Mouse (Mus musculus) kidney, embryonic 15.5 days (tissue): ENCODE measurements around the gene Myoz1. TPM values are rescaled to one million over a fixed set of nuclear protein-coding genes. Genes with fewer than 3 reads are reported as not detected.

Experiments
- ATAC-seq: fragments of 200-750 bp; cut with Nextera tagmentation; replicated peaks from 2 replicates; pipeline ENCODE4 v1.8.0; 2017; ENCODE audit warnings: moderate TSS enrichment; ENCODE audit not compliant: low FRiP score
- H3K27ac ChIP-seq: fragments of 300-500 bp; sonication (generic); 2 replicates; pipeline ENCODE4 v1.5.1; 2015; ENCODE audit warnings: mild to moderate bottlenecking, inconsistent platforms
- H3K27me3 ChIP-seq: fragments of 300-500 bp; sonication (generic); 2 replicates; pipeline ENCODE4 v1.6.1; 2015; ENCODE audit warnings: inconsistent platforms
- H3K36me3 ChIP-seq: fragments of 300-500 bp; sonication (generic); 2 replicates; pipeline ENCODE4 v1.6.1; 2015; ENCODE audit warnings: inconsistent platforms
- H3K4me1 ChIP-seq: fragments of 300-500 bp; sonication (generic); 2 replicates; pipeline ENCODE4 v1.6.1; 2015; ENCODE audit warnings: inconsistent platforms
- H3K4me2 ChIP-seq: fragments of 300-500 bp; sonication (generic); 2 replicates; pipeline ENCODE4 v1.6.1; 2015; ENCODE audit warnings: moderate library complexity, mild to moderate bottlenecking, inconsistent platforms
- H3K4me3 ChIP-seq: fragments of 300-500 bp; sonication (generic); replicated peaks from 2 replicates; pipeline ENCODE4 v1.5.1; 2015; ENCODE audit warnings: mild to moderate bottlenecking, inconsistent platforms
- H3K9ac ChIP-seq: fragments of 300-500 bp; sonication (generic); 2 replicates; pipeline ENCODE4 v1.6.1; 2015; ENCODE audit warnings: mild to moderate bottlenecking, inconsistent platforms
- H3K9me3 ChIP-seq: fragments of 300-500 bp; sonication (generic); replicated peaks from 2 replicates; pipeline ENCODE4 v1.6.1; 2016; ENCODE audit warnings: inconsistent platforms
- WGBS: fragments of 180-500 bp; shearing (Covaris S2); methylation state at CpG from one replicate; pipeline ENCODE4 v1.1.7; 2015; ENCODE audit warnings: mixed read lengths; 5-methylcytosine and 5-hydroxymethylcytosine counted together
- polyA plus RNA-seq: library from polyadenylated mRNA; unstranded; fragments of >200 nt; fragmentation: Nextera tagmentation; extraction: Ambion mirVana; gene quantifications from 2 replicates; pipeline ENCODE4 v1.2.1, GENCODE M21; 2015

The Myoz1 gene
- polyA plus RNA-seq, 1 experiment from 2014 or later, result 3.2 TPM

GRCm38 (mm10) chr14:20626447-20626846 lies 29.9 kb downstream of the Myoz1 start:
- no peaks in the 10 kb centered on the region for H3K27me3 ChIP-seq
- H3K9me3 ChIP-seq, result no peaks in the 10 kb centered on the region
- H3K4me3 ChIP-seq, result no peak overlapping the region
- H3K4me1 ChIP-seq, result no peaks in the 10 kb centered on the region
- H3K9ac ChIP-seq, result no peak overlapping the region
- no peaks in the 10 kb centered on the region for H3K36me3 ChIP-seq
- 76% methylated on average over 2 of the region's 2 CpGs for WGBS
- no peak overlapping the region for H3K27ac ChIP-seq
- ATAC-seq, result no peak
- H3K4me2 ChIP-seq, result no peak overlapping the region

GRCm38 (mm10) chr14:20622907-20623306 lies 33.4 kb downstream of the Myoz1 start:
- no peak overlapping the region for H3K27ac ChIP-seq
- H3K36me3 ChIP-seq, result no peaks in the 10 kb centered on the region
- H3K27me3 ChIP-seq, result no peaks in the 10 kb centered on the region
- no peak overlapping the region for H3K4me2 ChIP-seq
- ATAC-seq, result no peak
- WGBS, result 97% methylated on average over 3 of the region's 3 CpGs
- no peaks in the 10 kb centered on the region for H3K4me1 ChIP-seq
- no peak overlapping the region for H3K4me3 ChIP-seq
- no peaks in the 10 kb centered on the region for H3K9me3 ChIP-seq
- no peak overlapping the region for H3K9ac ChIP-seq

DNA sequence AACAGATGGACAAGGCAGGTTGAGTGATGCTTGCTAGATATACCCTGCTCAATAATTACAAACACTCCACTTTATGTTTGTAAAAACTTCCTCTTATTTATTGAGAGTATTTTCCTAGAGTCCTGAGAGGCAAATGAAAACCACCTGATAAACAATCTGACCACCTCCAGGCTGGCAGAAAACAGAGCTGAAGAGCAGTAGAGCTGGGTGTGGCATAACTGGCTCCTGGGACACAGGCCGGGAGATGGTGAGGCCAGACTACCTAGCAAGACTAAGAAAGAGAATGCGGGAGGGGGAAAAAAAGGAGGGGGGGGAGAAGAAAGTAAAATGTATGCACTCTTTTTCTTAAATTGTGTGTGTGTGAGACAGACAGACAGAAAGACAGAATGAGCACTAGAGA lies 33.9 kb downstream of the Myoz1 start:
- H3K4me3 ChIP-seq, result no peak overlapping the region
- H3K36me3 ChIP-seq, result no peaks in the 10 kb centered on the region
- WGBS, result 84% methylated on average over 2 of the region's 2 CpGs
- ATAC-seq, result no peak
- no peak overlapping the region for H3K4me2 ChIP-seq
- no peaks in the 10 kb centered on the region for H3K4me1 ChIP-seq
- H3K27ac ChIP-seq, result no peak overlapping the region
- H3K27me3 ChIP-seq, result no peaks in the 10 kb centered on the region
- H3K9me3 ChIP-seq, result no peaks in the 10 kb centered on the region
- H3K9ac ChIP-seq, result no peak overlapping the region

DNA sequence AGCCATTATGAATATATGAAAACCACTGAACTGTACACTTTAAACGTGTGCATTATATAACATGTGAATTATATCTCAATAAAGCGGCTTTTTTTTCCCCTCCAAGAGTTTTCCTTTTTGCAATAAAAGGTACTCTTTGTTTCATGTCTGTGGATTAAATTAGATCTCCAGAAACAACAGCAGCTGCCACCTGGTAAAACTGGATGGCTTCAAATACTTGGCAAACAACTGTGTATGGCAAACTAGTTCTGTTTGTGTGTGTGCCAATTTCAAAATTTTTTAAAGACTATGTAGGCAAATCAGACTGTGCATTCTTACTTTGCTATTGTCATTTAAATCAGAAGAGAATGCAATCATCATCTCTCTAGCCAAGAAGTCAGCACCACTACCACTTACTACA lies 34.4 kb downstream of the Myoz1 start:
- 90% methylated on average over 2 of the region's 2 CpGs for WGBS

GRCm38 (mm10) chr14:20619131-20619530 lies 37.2 kb downstream of the Myoz1 start:
- H3K4me1 ChIP-seq, result peaks cover 2% of the 10 kb centered on the region; the same call in 1 of the 2 replicates
- no peaks in the 10 kb centered on the region for H3K27me3 ChIP-seq
- no peaks in the 10 kb centered on the region for H3K9me3 ChIP-seq
- ATAC-seq, result no peak
- no peak overlapping the region for H3K4me2 ChIP-seq
- no peak overlapping the region for H3K4me3 ChIP-seq
- no peaks in the 10 kb centered on the region for H3K36me3 ChIP-seq
- no peak overlapping the region for H3K27ac ChIP-seq
- no peak overlapping the region for H3K9ac ChIP-seq

More for the DNA sequence above, 34.4 kb downstream of the Myoz1 start:
- H3K36me3 ChIP-seq, result no peaks in the 10 kb centered on the region
- H3K27ac ChIP-seq, result no peak overlapping the region
- H3K4me3 ChIP-seq, result no peak overlapping the region
- no peak overlapping the region for H3K4me2 ChIP-seq
- H3K4me1 ChIP-seq, result no peaks in the 10 kb centered on the region
- no peak overlapping the region for H3K9ac ChIP-seq
- no peaks in the 10 kb centered on the region for H3K9me3 ChIP-seq
- H3K27me3 ChIP-seq, result no peaks in the 10 kb centered on the region
- no peak for ATAC-seq

DNA sequence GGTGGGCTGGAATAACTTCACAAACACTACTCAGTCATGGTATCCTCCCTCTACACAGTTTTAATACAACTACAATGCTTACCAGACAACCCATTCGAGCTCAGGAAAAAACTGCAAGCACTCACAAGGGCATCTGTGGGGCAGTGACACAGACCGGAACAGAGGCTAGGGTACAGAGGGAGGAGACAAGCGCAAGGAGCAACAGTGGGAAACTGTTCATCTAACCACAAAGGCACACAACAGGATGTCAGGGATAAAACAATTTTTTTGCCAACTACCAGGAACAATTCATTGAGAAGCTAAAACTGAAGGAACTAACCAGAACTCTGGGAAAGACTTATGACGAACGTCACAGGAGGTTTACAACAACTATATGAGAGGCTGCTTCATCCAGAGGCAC lies 38.1 kb downstream of the Myoz1 start:
- peaks cover 2% of the 10 kb centered on the region; the same call in 1 of the 2 replicates for H3K4me1 ChIP-seq
- no peaks in the 10 kb centered on the region for H3K36me3 ChIP-seq
- no peak overlapping the region for H3K4me2 ChIP-seq
- no peaks in the 10 kb centered on the region for H3K27me3 ChIP-seq
- WGBS, result 64% methylated on average over 5 of the region's 5 CpGs
- no peaks in the 10 kb centered on the region for H3K9me3 ChIP-seq
- H3K4me3 ChIP-seq, result no peak overlapping the region
- H3K9ac ChIP-seq, result no peak overlapping the region
- no peak overlapping the region for H3K27ac ChIP-seq
- no peak for ATAC-seq

- no peak overlapping the region for H3K4me3 ChIP-seq
- 28% methylated on average over 2 of the region's 2 CpGs for WGBS
- H3K36me3 ChIP-seq, result no peaks in the 10 kb centered on the region
- H3K9ac ChIP-seq, result no peak overlapping the region
- H3K4me2 ChIP-seq, result no peak overlapping the region
- H3K27me3 ChIP-seq, result no peaks in the 10 kb centered on the region
- ATAC-seq, result no peak
- peaks cover 2% of the 10 kb centered on the region; the same call in 1 of the 2 replicates for H3K4me1 ChIP-seq
- H3K27ac ChIP-seq, result no peak overlapping the region
- H3K9me3 ChIP-seq, result no peaks in the 10 kb centered on the region
These were observed 39.9 kb downstream of the Myoz1 start for GRCm38 (mm10) chr14:20616421-20616820.

DNA sequence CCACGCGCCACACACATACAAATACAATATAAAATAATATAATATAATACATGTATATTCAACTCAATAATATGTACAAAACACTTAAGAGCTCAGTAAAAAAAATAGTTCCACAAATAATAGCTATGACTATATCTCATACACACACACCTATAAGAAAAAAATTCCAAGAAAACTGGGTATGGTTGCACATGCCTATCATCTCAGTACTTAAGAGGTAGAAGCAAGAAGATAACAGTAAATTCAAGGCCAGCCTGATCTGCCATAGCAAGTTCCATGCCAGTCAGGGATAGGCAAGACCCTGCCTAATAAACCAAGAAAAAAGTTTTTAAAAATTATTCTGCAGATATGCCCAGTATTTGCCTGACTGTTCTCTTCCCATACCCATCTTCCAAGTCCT lies 41.3 kb downstream of the Myoz1 start:
- Histone ChIP-seq H3K27ac (no peak overlapping the region), H3K4me1 (peaks cover 6% of the 10 kb centered on the region), H3K36me3 (no peaks in the 10 kb centered on the region), H3K27me3 (no peaks in the 10 kb centered on the region), H3K4me3 (no peak overlapping the region), H3K4me2 (no peak overlapping the region), H3K9me3 (no peaks in the 10 kb centered on the region), H3K9ac (no peak overlapping the region)
- no peak for ATAC-seq
- 98% methylated on average over 2 of the region's 2 CpGs for WGBS

- Histone ChIP-seq H3K27ac (no peak overlapping the region), H3K4me1 (peaks cover 12% of the 10 kb centered on the region), H3K9ac (no peak overlapping the region), H3K4me3 (no peak overlapping the region), H3K4me2 (no peak overlapping the region), H3K9me3 (no peaks in the 10 kb centered on the region), H3K36me3 (no peaks in the 10 kb centered on the region), H3K27me3 (no peaks in the 10 kb centered on the region)
- WGBS, result 90% methylated on average over 1 of the region's 1 CpGs
- ATAC-seq, result no peak
These were observed 43.5 kb downstream of the Myoz1 start for GRCm38 (mm10) chr14:20612820-20613219.

DNA sequence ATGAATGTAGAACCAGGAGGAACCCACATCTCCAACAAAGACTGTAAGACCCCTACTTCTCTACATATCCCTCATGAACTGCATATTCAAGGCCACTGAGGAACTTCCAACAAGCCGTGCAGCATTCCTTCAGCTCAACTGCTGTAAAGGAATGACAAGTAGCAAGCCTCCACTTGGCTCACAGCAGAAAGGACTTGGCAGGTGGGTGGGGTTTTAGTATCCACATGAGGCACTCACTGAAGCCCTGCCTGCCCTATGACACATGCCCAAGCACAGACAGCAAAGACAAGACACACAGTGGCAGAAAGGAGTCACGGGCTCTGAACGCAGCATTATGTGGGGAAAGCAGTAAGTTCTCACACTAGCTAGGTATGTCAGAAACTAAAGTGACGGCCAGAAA lies 46.2 kb downstream of the Myoz1 start:
- peak overlapping the region; percentile 75 for H3K27ac ChIP-seq
- 0 out of 2 replicates have a peak, but pooled peaks cover 6% of the 10 kb centered on the region for H3K36me3 ChIP-seq
- no peak overlapping the region for H3K4me3 ChIP-seq
- no peak overlapping the region for H3K9ac ChIP-seq
- 75% methylated on average over 4 of the region's 4 CpGs for WGBS
- no peak; the same call in 1 of the 2 replicates for ATAC-seq
- peaks cover 10% of the 10 kb centered on the region; the same call in 1 of the 2 replicates for H3K4me1 ChIP-seq
- no peaks in the 10 kb centered on the region for H3K27me3 ChIP-seq
- H3K9me3 ChIP-seq, result no peaks in the 10 kb centered on the region
- H3K4me2 ChIP-seq, result no peak overlapping the region

- no peak overlapping the region for H3K4me2 ChIP-seq
- no peaks in the 10 kb centered on the region for H3K27me3 ChIP-seq
- 0 out of 2 replicates have a peak, but pooled peaks cover 6% of the 10 kb centered on the region for H3K36me3 ChIP-seq
- H3K9me3 ChIP-seq, result no peaks in the 10 kb centered on the region
- no peak overlapping the region for H3K4me3 ChIP-seq
- H3K4me1 ChIP-seq, result peaks cover 10% of the 10 kb centered on the region; the same call in 1 of the 2 replicates
- H3K27ac ChIP-seq, result peak overlapping the region; percentile 19
- no peak for ATAC-seq
- WGBS, result 79% methylated on average over 3 of the region's 3 CpGs
- H3K9ac ChIP-seq, result no peak overlapping the region
These were observed 46.8 kb downstream of the Myoz1 start for GRCm38 (mm10) chr14:20609519-20609918.

- peak overlapping the region; percentile 48 for H3K27ac ChIP-seq
- H3K36me3 ChIP-seq, result 0 out of 2 replicates have a peak, but pooled peaks cover 6% of the 10 kb centered on the region
- no peaks in the 10 kb centered on the region for H3K9me3 ChIP-seq
- WGBS, result 60% methylated on average over 9 of the region's 9 CpGs
- peaks cover 10% of the 10 kb centered on the region; the same call in 1 of the 2 replicates for H3K4me1 ChIP-seq
- H3K9ac ChIP-seq, result no peak overlapping the region
- no peak for ATAC-seq
- no peak overlapping the region for H3K4me3 ChIP-seq
- H3K27me3 ChIP-seq, result no peaks in the 10 kb centered on the region
- no peak overlapping the region for H3K4me2 ChIP-seq
These were observed 48.8 kb downstream of the Myoz1 start for GRCm38 (mm10) chr14:20607396-20608126.

DNA sequence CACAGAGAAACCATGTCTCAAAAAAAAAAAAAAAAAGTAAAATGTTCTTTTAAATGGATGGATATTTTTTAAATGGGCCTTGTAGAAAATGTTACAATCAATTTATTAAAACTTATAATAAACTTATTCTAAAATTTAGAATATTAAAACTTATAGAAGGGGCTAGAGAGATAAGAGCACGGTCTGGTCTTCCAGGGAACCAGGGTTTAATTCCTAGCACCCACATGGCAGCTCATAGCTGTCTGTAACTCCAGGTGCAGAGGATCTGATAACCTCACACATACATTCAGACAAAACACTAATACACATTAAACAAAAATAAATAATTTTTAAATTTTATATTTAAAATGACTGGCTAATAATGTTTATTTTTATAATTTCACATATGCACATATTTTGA lies 55.1 kb downstream of the Myoz1 start:
- H3K4me2 ChIP-seq, result no peak overlapping the region
- no peak for ATAC-seq
- H3K9ac ChIP-seq, result no peak overlapping the region
- 95% methylated on average over 1 of the region's 1 CpGs for WGBS
- no peaks in the 10 kb centered on the region for H3K4me1 ChIP-seq
- H3K36me3 ChIP-seq, result 0 out of 2 replicates have a peak, but pooled peaks cover 1% of the 10 kb centered on the region
- H3K9me3 ChIP-seq, result no peaks in the 10 kb centered on the region
- no peaks in the 10 kb centered on the region for H3K27me3 ChIP-seq
- H3K27ac ChIP-seq, result no peak overlapping the region
- no peak overlapping the region for H3K4me3 ChIP-seq
